ENCODE assay signal across 18 mouse cellular contexts in genomic region chr14:34240263-34240662, GRCm38 (mm10). TPM values are rescaled to one million over a fixed set of nuclear protein-coding genes. Genes with fewer than 3 reads are reported as not detected.
"Had no signal": no experiment of that assay in that cellular context is flagged by ENCODE, and none has a peak within 500 bp of the region (broad histone marks: within the 10 kb centered on the region; RNA-seq: fewer than 3 reads in every experiment).

No protein-coding gene starts in this region.

- H3K9me3 ChIP-seq: limb, embryonic 13.5 days; midbrain, embryonic 15.5 days had no signal

- H3K4me1 ChIP-seq: limb, embryonic 13.5 days; midbrain, embryonic 15.5 days; neural tube, embryonic 12.5 days had no signal

- ATAC-seq: midbrain, embryonic 15.5 days had no signal

- H3K27me3 ChIP-seq: limb, embryonic 13.5 days; midbrain, embryonic 15.5 days; neural tube, embryonic 12.5 days had no signal

- H3K36me3 ChIP-seq: midbrain, embryonic 15.5 days; neural tube, embryonic 12.5 days had no signal

- H3K4me3 ChIP-seq: layer of hippocampus, adult 2 months; limb, embryonic 13.5 days; midbrain, embryonic 15.5 days; neural tube, embryonic 12.5 days had no signal

- H3K4me2 ChIP-seq: limb, embryonic 13.5 days; midbrain, embryonic 11.5 days; midbrain, embryonic 15.5 days; neural tube, embryonic 12.5 days had no signal

- DNase-seq: kidney, adult 11 months; kidney, postnatal 10 days; kidney, postnatal 4 days; left cerebral cortex, postnatal 4 days; lung, adult 18-20 months; lung, postnatal 4 days; right cerebral cortex, postnatal 4 days; spleen, adult 18-20 months; thymus, adult 18-20 months; thymus, postnatal 25 days had no signal

- H3K27ac ChIP-seq: layer of hippocampus, adult 2 months; limb, embryonic 13.5 days; midbrain, embryonic 15.5 days; neural tube, embryonic 12.5 days had no signal

- H3K9ac ChIP-seq: limb, embryonic 13.5 days; midbrain, embryonic 15.5 days; neural tube, embryonic 12.5 days had no signal

RNA-seq across cellular contexts. Expression of gene Syt15, which starts 20.9 kb away (rescaled TPM):
- total RNA-seq: megakaryocyte, adult 5-6 weeks; monocyte, adult 5-6 weeks; neutrophil, adult 5-6 weeks had no signal

RNA-seq across cellular contexts. Expression of gene Gprin2, which starts 38.8 kb away (rescaled TPM):
- total RNA-seq: megakaryocyte, adult 5-6 weeks; monocyte, adult 5-6 weeks; neutrophil, adult 5-6 weeks had no signal
